Mouse (Mus musculus) ES-E14 (cell line): ENCODE data around the gene Uqcc2.

Source experiments
- CHD2 ChIP-seq: IDR thresholded peaks from 2 replicates; pipeline ENCODE4 v1.6.1; 2014; ENCODE audit warnings: mild to moderate bottlenecking, low read depth, low read length, inconsistent platforms
- HCFC1 ChIP-seq: IDR thresholded peaks from 2 replicates; pipeline ENCODE4 v1.6.1; 2012; ENCODE audit warnings: low read length, inconsistent platforms, borderline replicate concordance; ENCODE audit not compliant: insufficient read depth
- MAFK ChIP-seq: IDR thresholded peaks from 2 replicates; pipeline ENCODE4 v1.6.1; 2014; ENCODE audit warnings: mild to moderate bottlenecking, low read depth, low read length, inconsistent platforms; ENCODE audit not compliant: insufficient read depth
- ZNF384 ChIP-seq: IDR thresholded peaks from 2 replicates; pipeline ENCODE4 v1.6.1; 2012; ENCODE audit warnings: low read depth, low read length, inconsistent platforms

DNA sequence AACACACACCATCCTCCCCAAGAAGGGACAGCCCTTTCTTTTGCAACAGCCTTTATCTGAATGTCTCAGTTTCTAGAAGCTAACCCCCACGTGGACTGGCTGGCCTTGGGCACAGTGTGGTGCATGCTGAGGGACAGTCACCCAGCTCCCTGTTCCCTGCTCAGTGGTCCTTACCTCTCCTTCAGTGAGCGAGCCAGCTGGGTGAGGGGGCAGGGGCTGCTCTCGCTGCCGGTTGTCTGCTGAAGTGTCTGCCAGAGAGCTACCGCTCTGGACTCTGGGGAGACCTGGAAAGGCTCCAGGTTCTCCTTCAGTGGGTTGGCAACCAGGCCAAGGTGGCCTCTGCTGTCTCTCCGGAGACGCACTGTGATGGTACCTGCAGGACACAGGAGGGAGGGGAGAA lies 17.2 kb upstream of the Uqcc2 start:
- no peak for TF ChIP-seq ZNF384
- no peak for TF ChIP-seq HCFC1
- no peak for TF ChIP-seq MAFK
- TF ChIP-seq CHD2: no peak
